Mouse (Mus musculus): ENCODE data around the gene Map7.

Gene Map7

DNA sequence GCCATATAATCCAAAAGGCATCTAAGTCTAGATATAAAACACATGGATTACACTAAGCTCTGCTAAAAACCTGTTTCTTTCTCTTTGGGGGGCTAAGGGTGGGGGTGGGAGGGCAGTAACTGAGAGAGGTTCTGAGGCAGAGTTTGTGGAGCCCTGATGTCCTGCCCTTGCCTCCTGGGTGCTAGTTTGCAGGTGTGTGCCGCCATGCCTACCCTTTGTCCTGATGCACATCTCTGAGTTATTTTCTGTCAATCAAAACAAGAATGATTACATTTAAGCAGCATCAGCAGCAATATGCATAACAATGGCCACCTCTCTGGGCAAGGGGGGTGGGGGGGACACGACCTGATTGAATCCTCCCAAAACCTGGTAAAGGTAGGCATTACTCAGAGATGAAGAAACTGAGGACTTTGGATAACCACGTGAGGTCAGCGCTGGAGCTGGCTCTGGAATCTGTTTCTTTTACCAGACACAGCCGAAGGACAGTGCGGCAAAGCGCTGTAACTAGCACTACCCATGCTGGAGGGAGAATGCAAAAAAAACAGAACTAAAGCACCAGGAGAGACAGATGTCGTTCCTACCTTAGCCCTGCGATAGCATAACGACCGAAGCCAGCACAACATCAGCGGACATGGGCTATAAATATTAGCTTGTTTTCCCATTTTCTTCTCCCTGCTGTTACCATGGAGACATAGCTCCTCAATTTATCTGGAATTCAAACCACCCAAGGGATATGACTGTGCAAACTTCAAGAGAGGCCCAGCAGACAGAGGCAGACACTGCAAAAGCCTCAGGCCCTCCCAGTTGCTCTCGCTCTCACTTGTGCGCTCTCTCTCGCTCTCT is 137.9 kb downstream of the Map7 start:
- DNase-seq (ENCODE audit: low read depth, low spot score), result no peak

DNA sequence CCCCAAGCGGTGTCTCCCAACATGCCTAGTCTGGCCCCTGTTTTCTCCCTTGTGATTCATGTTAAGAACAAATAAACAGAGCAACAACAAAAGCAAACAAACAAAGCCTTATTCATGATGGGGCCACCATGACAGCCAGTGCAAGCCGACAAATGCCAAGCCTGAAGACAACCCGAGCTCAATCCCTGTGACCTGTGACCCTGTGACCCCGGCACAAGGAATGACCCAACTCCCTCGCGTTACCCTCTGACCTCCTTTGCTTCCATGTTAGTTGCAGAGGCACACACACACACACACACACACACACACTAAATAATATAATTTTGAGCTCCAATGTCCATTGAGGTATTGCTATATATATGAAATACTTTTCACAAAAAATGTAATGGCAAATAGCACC is 139.1 kb downstream of the Map7 start:
- no peak for DNase-seq (ENCODE audit: low read depth, low spot score)

DNA sequence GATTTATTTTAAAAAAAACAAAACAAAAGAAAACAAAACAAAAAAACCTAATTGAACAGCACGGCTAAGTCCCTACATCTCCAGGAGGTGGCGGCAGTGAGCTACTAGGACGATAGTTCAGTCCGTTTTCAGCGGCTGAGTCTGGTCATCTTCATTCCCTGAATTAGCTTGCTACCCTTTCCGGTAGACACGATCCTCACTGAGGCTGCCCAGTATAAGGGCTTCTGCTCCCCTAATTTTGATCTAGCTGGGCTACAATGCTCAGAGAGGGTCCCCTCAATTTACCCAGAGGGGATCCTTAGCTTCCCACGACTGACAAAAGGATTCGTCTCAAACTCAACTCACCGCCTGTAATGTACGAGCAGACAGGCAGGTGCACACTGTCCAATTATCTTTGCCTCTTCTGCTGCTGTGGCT is 142.2 kb downstream of the Map7 start:
- DNase-seq (ENCODE audit: low read depth, low spot score), result no peak

DNA sequence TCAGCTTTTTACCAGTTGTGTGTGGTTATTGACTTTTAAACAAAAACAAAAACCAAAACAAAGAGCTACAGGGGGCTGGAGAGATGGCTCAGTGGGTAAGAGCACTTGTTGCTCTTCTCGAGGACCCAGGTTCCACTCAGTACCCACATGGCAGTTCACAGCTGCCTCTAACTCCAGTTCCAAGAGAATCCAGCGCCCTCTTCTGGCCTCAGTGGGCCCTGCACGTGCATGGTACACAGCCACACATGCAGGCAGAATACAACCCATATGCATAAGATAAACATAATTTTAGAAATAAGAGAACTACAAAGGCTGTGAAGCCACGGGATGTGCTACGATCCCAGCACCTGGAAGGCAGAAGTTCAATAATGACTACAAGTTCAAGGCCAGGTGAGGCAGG is 147.7 kb downstream of the Map7 start:
- no peak for DNase-seq (ENCODE audit: low read depth, low spot score)

DNA sequence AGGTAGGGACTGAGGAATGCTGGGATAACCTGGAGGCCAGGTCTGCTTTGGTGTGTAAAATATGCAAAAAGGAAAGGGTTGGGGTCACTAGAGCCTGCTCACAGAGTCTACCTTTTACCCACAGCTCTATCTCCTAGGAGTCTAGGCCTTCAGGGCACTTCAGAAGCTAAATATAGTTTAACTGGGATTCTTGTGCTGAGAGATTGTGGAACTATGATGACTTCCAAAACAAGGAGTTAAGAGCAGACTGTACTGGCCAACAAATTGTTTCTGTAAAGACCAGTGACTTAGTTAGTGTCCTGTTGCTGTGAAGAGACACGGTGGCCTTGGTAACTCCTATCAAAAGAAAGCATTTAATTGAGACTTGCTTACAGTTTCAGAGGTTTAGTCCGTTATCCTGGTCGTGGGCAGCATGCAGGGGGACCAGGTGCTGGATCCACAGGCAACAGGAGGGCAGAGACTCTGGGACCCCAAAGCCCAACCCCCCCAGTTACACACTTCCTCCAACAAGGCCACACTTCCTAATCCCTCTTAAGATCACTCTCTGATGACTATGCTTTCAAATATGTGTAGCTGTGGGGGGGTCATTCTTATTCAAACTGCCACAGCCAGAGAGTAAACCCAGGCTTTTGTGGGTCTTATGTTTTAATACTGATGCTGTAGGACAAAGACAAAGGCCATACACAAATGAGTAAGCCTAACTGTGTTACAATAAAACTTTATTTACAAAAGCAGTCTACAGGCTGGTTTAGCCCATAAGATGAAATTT is 150.1 kb downstream of the Map7 start:
- DNase-seq (ENCODE audit: low read depth, low spot score), result no peak

DNA sequence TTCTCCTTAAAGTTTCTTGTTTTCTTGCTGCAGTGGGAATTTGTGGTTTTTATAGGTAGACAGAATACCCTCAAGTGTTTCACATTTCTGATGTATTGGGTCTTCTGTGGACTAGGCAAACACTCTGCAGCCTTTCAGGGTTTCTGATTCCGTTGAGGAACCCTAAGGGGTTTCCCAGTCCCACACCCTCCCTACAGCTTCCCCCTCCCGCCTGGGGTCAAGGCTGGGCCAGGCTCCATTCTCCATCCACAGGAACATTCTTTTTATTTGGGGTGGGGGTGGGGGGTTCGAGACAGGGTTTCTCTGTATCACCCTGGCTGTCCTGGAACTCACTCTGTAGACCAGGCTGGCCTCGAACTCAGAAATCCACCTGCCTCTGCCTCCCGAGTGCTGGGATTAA is 150.8 kb downstream of the Map7 start:
- DNase-seq (ENCODE audit: low read depth, low spot score), result no peak

DNA sequence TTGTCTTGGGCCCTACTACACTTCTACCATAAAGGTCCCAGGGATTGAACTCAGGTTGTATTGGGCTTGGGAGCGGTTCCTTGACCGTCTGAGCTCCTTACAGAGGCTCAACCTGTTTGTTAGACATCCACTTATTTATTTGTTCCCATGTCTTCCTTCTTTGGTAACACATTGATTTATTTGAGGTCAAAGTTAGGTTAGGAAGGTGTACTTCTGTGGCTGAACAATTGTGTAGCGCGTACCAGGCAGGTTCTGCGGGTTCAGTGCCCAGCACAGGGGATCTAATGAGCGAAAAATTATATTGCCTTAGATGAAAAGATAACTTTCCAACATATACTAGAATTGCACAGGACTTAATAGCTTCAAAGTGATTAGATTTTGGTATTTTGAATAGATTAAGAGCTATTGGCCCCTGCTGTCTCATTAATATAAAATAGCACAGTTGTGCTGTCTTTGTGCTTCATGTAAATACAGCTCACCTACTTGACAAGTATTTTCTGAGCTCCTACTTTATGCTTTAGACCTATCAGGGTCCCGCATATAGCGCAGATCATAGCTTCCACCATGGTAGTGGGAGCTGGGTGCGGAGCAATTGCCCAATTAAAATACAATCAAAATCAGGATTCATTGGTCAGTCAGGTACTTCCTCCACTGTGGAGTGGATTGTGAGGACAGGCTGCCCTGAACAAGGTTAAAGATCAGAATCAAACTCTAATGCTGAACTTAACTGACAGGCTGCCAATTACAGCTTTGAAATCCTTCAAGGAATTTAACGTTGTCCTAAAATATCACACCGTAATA is 162.9 kb downstream of the Map7 start:
- no peak for DNase-seq (ENCODE audit: low read depth, low spot score)

DNA sequence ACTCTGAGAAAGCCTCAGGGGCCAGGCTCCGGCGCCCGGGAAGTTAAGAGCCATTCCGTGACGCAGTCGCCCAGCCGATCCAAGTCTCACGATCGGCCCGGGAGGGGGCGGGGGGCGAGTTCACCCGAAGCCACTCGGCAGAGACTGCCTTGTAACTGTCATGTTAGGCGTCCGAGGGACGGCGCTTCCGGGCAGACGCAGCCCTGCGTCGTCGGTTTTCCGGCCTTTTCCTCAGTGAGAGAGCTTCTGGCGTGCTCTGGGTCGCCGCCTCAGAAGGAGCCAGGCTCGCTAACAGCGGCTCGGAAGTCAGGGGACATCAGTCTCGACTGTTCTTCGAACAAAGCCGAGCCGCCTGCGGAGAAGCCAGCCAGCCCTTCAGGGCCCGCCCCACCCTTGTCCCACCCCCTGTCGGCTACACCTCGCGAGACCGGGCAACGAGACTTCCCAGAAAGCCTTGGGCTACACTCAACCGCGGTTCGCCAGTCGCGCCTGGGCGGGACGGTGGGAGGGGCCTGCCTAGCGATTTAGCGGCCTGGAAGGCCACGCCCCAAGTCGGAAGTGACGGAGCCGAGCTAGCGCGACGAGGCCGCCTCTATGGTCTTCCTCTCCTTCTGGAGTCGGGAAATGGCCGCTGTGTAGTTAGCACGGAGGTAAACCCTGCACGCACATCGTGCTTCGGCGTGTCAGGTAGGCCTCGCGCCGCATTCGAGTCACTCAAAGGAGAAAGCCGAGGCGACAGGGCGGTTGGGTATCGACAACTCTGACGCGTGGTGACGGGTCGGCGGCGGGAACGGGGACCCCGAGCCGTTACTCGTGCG is 163.9 kb downstream of the Map7 start, which contains the start of gene Bclaf1:
Gene Bclaf1 (plus strand): TSS at position 552 of the 818 bp plus-strand sequence.
- DNase-seq (ENCODE audit: low read depth, low spot score), result peak; percentile 100

DNA sequence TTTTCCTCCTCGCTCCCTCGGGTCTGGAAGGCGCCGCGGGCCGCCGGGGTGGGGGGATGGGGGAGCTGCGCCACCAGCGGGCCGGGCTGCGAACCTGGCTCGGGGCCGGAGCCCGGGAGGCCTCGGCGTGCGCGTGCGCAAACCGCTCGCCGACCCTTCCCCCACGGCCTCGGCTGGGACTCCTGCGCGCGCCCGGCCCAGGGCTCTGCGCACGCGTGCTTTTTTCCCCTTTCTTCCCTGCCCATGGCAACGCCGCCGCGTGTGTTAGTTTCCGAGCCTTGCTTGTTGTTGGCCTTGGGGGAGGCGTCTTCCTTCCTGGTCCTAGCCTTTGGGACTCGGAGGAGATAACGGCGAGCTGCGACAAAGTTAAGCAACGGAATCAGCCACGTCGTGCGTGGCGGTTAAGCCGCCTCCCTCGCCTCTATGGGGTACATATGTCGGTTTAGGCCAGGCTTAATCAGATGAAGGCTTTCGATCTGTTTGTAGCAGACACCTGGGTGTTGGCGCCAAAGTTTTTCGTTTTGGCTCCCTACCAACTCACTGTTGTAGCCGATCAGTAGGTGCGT is 164.5 kb downstream of the Map7 start:
- DNase-seq (ENCODE audit: low read depth, low spot score), result peak; percentile 83

DNA sequence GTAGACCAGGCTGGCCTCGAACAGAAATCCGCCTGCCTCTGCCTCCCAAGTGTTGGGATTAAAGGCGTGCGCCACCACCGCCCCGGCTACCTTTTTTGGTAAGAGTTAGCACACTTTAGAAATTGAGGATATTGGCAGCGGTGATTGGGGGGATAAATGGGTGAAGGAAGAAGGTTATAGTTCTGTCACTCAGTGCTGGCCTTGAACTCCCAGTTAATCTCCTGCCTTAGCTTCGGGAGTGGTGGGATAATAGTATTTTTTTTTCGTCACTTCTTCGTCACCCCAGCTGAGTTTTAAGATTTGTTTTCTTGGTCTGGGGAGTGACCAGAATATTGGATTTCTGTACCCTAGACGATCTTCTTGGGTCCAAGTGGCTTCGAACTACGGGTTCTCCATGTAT is 165.2 kb downstream of the Map7 start:
- no peak for DNase-seq (ENCODE audit: low read depth, low spot score)

DNA sequence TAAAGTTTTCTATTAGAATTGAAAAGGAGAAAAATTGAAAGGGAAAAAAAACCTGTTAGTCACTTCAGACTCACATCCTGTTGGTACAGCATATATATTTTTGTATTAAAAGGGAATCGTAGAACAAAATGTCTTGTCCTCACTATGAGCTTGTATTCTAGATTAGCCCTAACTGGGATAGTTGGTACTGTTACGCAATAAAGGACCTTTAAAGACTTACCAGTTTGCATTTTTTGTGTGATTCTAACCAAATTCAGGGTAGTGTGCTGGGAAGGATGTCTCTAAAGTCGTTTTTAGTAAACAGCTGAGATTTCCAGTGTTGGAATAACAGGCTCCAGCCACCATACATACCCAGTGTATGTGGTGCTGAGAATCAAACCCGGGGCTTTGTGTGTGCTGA is 165.7 kb downstream of the Map7 start:
- no peak for DNase-seq (ENCODE audit: low read depth, low spot score)

DNA sequence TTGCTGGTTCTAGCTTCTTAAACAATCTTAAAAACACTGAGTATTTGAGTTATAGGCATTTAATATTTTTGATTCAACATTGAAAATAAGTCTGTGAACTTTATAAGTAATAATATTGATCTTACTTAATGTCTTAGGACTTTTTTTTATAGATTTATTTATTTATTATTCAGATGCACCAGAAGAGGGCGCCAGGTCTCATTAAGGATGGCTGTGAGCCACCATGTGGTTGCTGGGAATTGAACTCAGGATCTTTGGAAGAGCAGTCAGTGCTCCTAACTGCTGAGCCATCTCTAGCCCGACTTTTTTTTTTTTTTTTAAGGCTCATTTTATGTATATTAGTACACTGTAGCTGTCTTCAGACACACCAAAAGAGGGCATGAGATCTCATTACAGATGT is 166.5 kb downstream of the Map7 start:
- DNase-seq (ENCODE audit: low read depth, low spot score), result no peak

DNA sequence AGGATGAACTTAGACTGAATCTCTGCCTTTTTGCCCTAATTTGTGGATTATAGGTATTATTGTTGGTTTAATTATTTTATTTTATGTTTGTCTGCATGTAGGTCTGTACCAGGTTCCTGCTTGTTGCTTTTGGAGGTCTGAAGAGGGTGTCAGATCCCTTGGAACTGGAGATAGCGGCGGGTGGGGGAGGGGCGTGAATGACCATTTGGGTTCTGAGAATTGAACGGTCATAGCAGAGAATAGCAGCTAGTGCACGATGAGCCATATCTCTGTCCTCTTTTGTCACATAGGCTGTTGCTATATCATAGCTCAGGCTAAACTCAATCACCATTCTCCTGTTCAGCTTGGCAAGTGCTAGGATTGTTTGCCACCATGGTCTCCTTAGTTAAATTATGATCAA is 169.2 kb downstream of the Map7 start:
- DNase-seq (ENCODE audit: low read depth, low spot score), result no peak

DNA sequence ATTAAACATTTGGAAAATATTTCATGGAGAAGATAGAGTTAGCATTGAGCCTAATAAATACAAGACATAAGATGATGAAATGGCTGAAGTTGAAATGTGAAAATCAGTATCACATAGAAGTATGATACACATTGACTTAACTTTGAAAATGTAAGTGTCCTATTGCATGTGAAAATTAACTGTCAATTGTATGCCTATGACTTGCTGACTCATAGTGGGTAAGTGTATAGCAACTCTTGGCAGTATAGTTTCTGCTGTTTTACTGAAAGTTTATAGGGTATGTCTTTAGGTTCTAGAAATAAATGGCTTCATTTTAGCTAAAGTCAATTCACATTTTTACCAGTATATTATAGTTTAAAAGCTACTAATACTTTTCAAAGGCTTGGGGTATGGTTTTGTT is 178.0 kb downstream of the Map7 start:
- DNase-seq (ENCODE audit: low read depth, low spot score), result no peak
